Mouse (Mus musculus) c-Kit-positive CD71-positive TER-119-positive erythroid progenitor cells, embryonic 14.5 days (primary cell): ENCODE results near the gene Tcf7l2.

ENCODE experiments used
- DNase-seq: peaks from one replicate; pipeline ENCODE4 v3.0.0-alpha.2; 2013; ENCODE audit warnings: low spot score

The Tcf7l2 gene

GRCm38 (mm10) chr19:55732499-55732898 lies 9.1 kb upstream of the Tcf7l2 start:
- no peak for DNase-seq

GRCm38 (mm10) chr19:55732994-55733393 lies 8.6 kb upstream of the Tcf7l2 start:
- DNase-seq, result no peak

- DNase-seq, result no peak
Observed at GRCm38 (mm10) chr19:55736016-55736415, 5.6 kb upstream of the Tcf7l2 start.

GRCm38 (mm10) chr19:55739713-55740112 lies 1.9 kb upstream of the Tcf7l2 start:
- no peak for DNase-seq

- DNase-seq, result no peak
Observed at GRCm38 (mm10) chr19:55740753-55741438, 724 bp upstream of the Tcf7l2 start.

GRCm38 (mm10) chr19:55742386-55743000 lies 873 bp downstream of the Tcf7l2 start:
- DNase-seq, result no peak

GRCm38 (mm10) chr19:55743001-55743556 lies 1.5 kb downstream of the Tcf7l2 start:
- no peak for DNase-seq

GRCm38 (mm10) chr19:55743557-55744441 lies 2.2 kb downstream of the Tcf7l2 start:
- DNase-seq, result no peak

- DNase-seq, result no peak
Observed at GRCm38 (mm10) chr19:55744576-55745191, 3.1 kb downstream of the Tcf7l2 start.

- DNase-seq, result no peak
Observed at GRCm38 (mm10) chr19:55745192-55745578, 3.6 kb downstream of the Tcf7l2 start.

- DNase-seq, result no peak
Observed at GRCm38 (mm10) chr19:55746241-55746640, 4.6 kb downstream of the Tcf7l2 start.

GRCm38 (mm10) chr19:55747237-55747925 lies 5.8 kb downstream of the Tcf7l2 start:
- DNase-seq, result no peak

GRCm38 (mm10) chr19:55747926-55748291 lies 6.3 kb downstream of the Tcf7l2 start:
- DNase-seq, result no peak

- no peak for DNase-seq
Observed at GRCm38 (mm10) chr19:55748801-55749200, 7.2 kb downstream of the Tcf7l2 start.

GRCm38 (mm10) chr19:55749532-55749931 lies 7.9 kb downstream of the Tcf7l2 start:
- DNase-seq, result no peak

GRCm38 (mm10) chr19:55750048-55750447 lies 8.4 kb downstream of the Tcf7l2 start:
- no peak for DNase-seq

- DNase-seq, result no peak
Observed at GRCm38 (mm10) chr19:55750465-55750864, 8.8 kb downstream of the Tcf7l2 start.

- no peak for DNase-seq
Observed at GRCm38 (mm10) chr19:55752861-55753260, 11.2 kb downstream of the Tcf7l2 start.

GRCm38 (mm10) chr19:55754303-55754702 lies 12.7 kb downstream of the Tcf7l2 start:
- no peak for DNase-seq

- no peak for DNase-seq
Observed at GRCm38 (mm10) chr19:55755462-55755861, 13.8 kb downstream of the Tcf7l2 start.

GRCm38 (mm10) chr19:55756707-55757106 lies 15.1 kb downstream of the Tcf7l2 start:
- no peak for DNase-seq

- no peak for DNase-seq
Observed at GRCm38 (mm10) chr19:55757403-55757802, 15.8 kb downstream of the Tcf7l2 start.
